Mouse (Mus musculus) erythroblast, embryonic 14.5 days (primary cell): ENCODE measurements around the gene Ube3b. TPM values are rescaled to one million over a fixed set of nuclear protein-coding genes. Genes with fewer than 3 reads are reported as not detected.

Experiments
- H3K27me3 ChIP-seq: 2 replicates; pipeline ENCODE4 v1.6.1; 2012; ENCODE audit warnings: inconsistent platforms; ENCODE audit not compliant: control insufficient read depth
- H3K36me3 ChIP-seq: 2 replicates; pipeline ENCODE4 v1.6.1; 2012; ENCODE audit warnings: mild to moderate bottlenecking, inconsistent platforms; ENCODE audit not compliant: control insufficient read depth
- H3K4me1 ChIP-seq: 2 replicates; pipeline ENCODE4 v1.6.1; 2012; ENCODE audit warnings: inconsistent platforms; ENCODE audit not compliant: control insufficient read depth
- H3K4me3 ChIP-seq: replicated peaks from 2 replicates; pipeline ENCODE3; 2012; ENCODE audit warnings: moderate library complexity, mild to moderate bottlenecking, inconsistent platforms
- H3K9me3 ChIP-seq: 2 replicates; pipeline ENCODE4 v1.6.1; 2012; ENCODE audit warnings: low read length, inconsistent platforms, mixed read lengths; ENCODE audit not compliant: control insufficient read depth
- GATA1 ChIP-seq: IDR thresholded peaks from 2 replicates; pipeline ENCODE4 v1.6.1; 2012; ENCODE audit warnings: low read length, inconsistent platforms, mixed read lengths
- TAL1 ChIP-seq: IDR thresholded peaks from 3 replicates; pipeline ENCODE4 v1.6.1; 2012; ENCODE audit warnings: low read length, inconsistent platforms, mixed read lengths
- polyA plus RNA-seq: library from polyadenylated mRNA; stranded (reverse); fragments of >175 nt; gene quantifications from 2 replicates; pipeline ENCODE4 v1.2.3, GENCODE M21; 2012

Gene Ube3b
- polyA plus RNA-seq, 1 experiment, result 5.6 TPM

DNA sequence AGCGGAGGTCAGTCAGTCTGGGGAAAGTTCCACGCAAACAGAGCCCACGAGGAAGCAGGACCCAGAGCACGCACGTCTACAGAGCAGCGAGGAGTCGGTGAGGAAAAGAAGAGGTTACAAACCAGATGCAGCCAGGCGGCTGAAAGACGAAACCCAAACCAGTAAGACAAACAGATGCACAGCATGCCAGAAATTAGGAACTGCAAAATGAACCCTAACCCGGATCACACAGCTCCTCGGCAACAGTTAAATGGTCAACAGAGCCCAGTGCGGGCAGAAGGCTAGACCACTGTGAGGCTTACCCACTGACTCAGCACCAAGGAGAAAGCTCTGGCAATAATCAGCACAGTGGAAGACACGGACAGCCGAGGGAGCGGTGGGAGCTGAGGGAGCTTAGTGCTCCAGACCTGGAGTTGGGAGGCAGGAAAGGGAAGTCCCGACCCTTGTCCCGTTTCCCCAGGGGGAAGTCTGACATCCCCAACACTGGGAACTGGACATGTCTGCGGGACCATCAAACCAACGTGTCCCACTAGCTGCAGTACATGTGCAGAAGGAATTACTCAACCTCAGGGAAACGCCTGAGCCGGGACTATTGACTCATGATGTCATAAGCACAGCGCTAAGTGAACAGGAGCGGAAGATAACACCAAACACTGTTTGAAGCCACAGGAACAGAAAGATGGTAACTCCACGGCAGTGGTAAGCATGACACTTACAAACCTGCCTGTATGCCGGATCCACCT lies 8.5 kb upstream of the Ube3b start:
- Histone ChIP-seq H3K4me1 (peaks cover 60% of the 10 kb centered on the region), H3K27me3 (no peaks in the 10 kb centered on the region), H3K9me3 (no peaks in the 10 kb centered on the region), H3K4me3 (no peak overlapping the region), H3K36me3 (peaks cover 82% of the 10 kb centered on the region)
- TF ChIP-seq TAL1 (no peak), GATA1 (no peak)

DNA sequence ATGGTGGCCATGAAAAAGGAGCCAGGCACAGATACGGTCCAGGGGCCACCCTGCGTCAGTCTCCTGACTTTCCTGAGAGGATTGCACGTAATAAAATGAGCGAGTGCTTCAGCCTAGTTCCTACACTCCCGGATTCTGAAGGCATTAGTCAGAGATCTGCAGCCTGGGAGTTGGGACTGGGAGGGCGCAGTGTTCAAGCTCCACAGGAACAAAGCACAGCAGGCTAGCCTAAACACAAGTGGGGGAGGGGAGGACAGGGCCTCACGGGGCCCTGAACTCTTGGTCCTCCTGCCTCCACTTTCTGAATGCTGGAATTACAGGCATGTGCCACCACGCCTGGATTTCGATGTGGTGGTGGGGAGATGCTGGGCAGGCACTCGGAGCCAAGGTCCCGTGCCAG lies 7.8 kb upstream of the Ube3b start:
- no peak for TF ChIP-seq TAL1
- no peak for TF ChIP-seq GATA1
- peaks cover 65% of the 10 kb centered on the region for H3K4me1 ChIP-seq
- no peaks in the 10 kb centered on the region for H3K27me3 ChIP-seq
- H3K36me3 ChIP-seq, result peaks cover 75% of the 10 kb centered on the region
- no peaks in the 10 kb centered on the region for H3K9me3 ChIP-seq
- no peak overlapping the region for H3K4me3 ChIP-seq

DNA sequence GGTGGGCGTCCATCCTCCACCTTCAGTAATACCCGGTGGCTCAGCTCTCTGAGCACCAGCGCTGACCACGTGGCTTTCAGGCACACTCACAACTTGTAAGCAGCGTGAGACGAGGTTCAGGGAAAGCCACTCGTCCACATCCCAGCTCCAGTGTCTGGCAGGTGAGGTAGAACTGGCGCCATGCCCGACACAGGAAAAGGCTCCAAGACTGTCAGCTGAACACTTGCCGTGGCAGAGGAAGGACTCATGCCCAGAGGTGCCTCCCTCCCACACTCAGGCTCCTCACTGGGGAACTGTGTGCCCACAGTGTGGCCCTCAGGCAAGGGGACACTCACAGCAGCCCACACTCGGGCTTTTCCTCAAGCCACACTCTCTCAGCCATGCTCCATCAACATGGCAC lies 7.2 kb upstream of the Ube3b start:
- TF ChIP-seq GATA1, result no peak
- no peak for TF ChIP-seq TAL1
- Histone ChIP-seq H3K27me3 (no peaks in the 10 kb centered on the region), H3K36me3 (peaks cover 69% of the 10 kb centered on the region), H3K9me3 (no peaks in the 10 kb centered on the region), H3K4me1 (peaks cover 72% of the 10 kb centered on the region), H3K4me3 (no peak overlapping the region)

DNA sequence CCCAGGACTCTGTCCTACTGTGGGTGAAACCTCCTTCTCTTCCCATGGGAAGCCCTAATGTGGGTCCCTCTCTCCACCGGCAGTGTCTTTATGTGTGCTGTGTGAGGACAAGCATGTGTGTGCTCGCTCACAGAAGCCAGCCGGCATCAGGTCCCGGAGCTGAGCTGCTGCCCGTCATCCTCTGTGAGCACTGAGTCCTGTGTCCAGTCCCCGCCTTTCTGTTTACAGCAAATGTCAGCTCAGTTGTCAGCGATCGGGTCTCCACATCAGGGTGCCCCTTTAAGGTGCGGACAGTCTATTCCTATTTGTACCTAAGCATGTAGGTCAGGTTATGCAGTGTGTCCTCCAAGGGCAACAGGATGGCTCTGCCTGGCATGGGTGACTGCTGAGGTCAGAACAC lies 6.8 kb upstream of the Ube3b start:
- Histone ChIP-seq H3K36me3 (peaks cover 65% of the 10 kb centered on the region), H3K27me3 (no peaks in the 10 kb centered on the region), H3K4me3 (no peak overlapping the region), H3K9me3 (no peaks in the 10 kb centered on the region), H3K4me1 (peaks cover 76% of the 10 kb centered on the region)
- TF ChIP-seq TAL1, result no peak
- TF ChIP-seq GATA1, result no peak

DNA sequence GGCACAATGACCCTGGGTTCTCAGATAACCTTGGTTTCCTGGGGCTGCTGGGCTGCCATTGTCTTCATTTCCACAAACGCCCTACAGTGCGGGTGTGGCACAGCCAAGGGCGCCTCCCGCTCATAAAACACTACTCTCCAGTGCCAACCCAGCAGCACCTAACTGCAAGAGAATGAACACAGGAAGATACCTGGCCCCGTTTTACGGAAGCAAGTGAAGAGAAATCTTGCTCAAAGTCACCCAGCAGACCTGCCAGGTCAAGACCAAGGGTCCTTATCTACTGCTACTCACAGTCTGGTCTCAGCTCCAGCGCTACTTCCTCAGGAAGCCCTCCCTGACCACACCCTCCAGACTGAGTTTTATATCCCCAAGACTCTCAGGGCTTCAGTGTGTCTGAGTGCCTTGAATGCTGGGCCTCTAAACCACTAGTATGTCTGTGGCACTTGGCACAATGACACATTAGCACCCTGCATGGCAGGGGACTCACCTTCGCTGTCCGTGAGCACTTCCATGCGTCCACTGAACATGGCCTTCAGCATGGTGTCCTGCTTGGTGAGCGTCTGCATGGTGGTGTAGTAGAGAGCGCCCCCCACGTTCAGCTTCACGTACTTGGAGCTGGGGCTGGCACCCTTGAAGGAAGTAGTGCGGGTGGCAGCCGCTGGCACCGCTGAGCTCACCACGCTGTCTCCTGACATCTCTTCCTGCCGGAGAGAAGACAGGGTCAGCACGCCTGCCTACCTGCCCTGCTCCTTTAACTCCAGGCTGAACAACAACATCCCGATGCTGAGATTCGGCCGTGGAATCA lies 5.8 kb upstream of the Ube3b start:
- no peaks in the 10 kb centered on the region for H3K27me3 ChIP-seq
- TF ChIP-seq TAL1 (no peak), GATA1 (no peak)
- H3K4me1 ChIP-seq, result peaks cover 86% of the 10 kb centered on the region
- peaks cover 55% of the 10 kb centered on the region for H3K36me3 ChIP-seq
- H3K4me3 ChIP-seq, result peak overlapping the region; percentile 17
- no peaks in the 10 kb centered on the region for H3K9me3 ChIP-seq

DNA sequence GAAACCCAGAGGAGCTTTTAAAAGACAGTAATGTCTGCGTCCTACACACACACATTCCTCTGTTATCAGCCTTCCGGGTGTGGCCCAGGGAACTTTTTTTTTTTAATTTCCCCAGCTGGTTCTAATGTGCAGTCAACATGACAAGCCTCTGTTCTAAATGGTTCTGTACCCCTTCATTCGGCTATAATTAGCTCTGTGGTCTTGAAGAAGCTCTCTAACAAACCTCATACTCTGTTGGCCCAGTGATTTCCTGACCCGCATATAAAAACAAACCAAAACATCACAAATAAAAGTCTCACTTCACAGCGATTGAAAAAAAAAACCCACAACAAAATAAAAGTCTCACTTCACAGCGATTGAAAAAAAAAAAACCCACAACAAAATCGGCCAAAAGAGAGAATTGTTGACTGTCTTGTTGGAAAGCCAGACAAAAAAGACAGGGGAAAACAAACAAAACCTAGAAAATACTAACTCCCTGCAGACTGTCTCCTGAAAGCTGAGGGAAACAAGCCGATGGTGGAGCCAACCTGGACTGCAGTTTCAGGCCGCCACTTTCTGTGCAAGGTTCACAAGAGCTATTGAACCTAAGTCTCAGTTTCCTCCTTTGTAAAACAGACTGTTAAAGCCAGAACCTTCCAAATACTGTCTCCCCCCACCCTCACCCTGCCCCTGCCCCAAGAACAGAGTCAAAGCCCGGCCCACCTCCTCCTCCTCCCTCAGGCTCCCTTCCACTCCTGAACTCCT lies 2.1 kb upstream of the Ube3b start:
- H3K36me3 ChIP-seq, result peaks cover 32% of the 10 kb centered on the region
- TF ChIP-seq GATA1, result no peak
- no peak for TF ChIP-seq TAL1
- H3K4me3 ChIP-seq, result peak overlapping the region; percentile 43
- no peaks in the 10 kb centered on the region for H3K27me3 ChIP-seq
- H3K9me3 ChIP-seq, result no peaks in the 10 kb centered on the region
- peaks cover 78% of the 10 kb centered on the region for H3K4me1 ChIP-seq

DNA sequence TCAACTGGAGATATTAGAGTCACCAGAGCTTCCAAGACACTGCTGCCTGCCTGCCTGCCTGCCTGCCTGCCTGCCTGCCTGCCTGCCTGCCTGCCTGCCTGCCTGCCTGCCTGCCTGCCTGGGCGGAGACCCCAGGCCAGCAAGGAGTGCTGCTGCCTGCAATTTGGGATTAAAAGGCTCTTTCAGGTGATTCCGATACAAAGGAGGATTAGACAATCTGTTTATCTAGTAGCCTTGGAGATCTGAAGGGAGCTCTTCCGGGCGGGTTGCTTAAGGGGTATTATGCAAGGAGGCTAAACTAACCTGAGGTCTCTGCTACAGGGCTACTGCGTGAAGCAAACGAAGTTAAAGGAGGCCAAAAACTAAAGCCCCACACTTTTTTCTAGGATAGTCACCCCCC lies 1.5 kb upstream of the Ube3b start:
- no peak for TF ChIP-seq TAL1
- no peak for TF ChIP-seq GATA1
- Histone ChIP-seq H3K4me3 (peak overlapping the region; percentile 93), H3K4me1 (peaks cover 75% of the 10 kb centered on the region), H3K9me3 (no peaks in the 10 kb centered on the region), H3K27me3 (no peaks in the 10 kb centered on the region), H3K36me3 (peaks cover 32% of the 10 kb centered on the region)

DNA sequence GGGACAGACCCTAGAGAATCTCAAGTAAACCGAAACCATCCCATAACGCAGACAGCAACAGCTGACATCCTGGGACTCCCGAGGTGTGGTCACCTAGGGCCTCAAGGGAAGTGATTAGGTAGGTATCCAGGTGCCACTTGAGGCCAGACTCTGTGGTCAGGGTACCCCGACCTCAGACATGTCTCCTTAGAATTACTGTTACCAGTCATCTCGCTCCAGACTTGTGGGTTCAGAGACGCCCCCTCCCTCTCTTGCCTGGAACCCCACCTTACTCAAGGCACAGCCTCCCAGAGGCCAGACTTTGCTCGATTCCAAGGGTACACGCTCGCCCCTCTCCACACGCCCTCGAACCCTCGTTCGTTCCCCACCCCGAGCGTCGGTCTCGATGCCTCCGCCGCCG lies 644 bp upstream of the Ube3b start:
- H3K9me3 ChIP-seq, result no peaks in the 10 kb centered on the region
- H3K4me3 ChIP-seq, result peak overlapping the region; percentile 93
- H3K36me3 ChIP-seq, result peaks cover 32% of the 10 kb centered on the region
- H3K4me1 ChIP-seq, result peaks cover 66% of the 10 kb centered on the region
- H3K27me3 ChIP-seq, result no peaks in the 10 kb centered on the region
- no peak for TF ChIP-seq TAL1
- TF ChIP-seq GATA1, result no peak

DNA sequence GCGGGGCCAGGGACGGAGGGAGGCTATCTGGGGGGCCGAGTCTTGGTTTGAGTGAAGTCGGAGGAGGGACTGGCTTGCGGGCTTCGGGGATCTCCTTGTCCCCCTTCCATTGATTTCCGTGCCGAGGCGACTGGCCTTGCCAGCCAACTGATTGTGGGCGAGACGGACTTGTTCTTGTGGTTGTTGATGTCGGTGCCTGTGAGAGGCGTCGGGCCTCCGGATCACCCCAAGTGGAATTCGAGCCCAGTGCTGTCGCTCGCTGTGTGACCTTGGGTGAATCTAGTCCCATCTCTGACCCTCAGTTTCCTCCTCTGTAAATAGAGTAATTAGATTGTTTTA lies 575 bp downstream of the Ube3b start:
- peaks cover 55% of the 10 kb centered on the region for H3K4me1 ChIP-seq
- peaks cover 33% of the 10 kb centered on the region for H3K36me3 ChIP-seq
- no peaks in the 10 kb centered on the region for H3K9me3 ChIP-seq
- peak overlapping the region; percentile 93 for H3K4me3 ChIP-seq
- TF ChIP-seq GATA1 (no peak), TAL1 (no peak)
- H3K27me3 ChIP-seq, result no peaks in the 10 kb centered on the region
